Mouse (Mus musculus) lung, postnatal 0 days (tissue): ENCODE measurements around the gene Slc2a4. TPM values are rescaled to one million over a fixed set of nuclear protein-coding genes. Genes with fewer than 3 reads are reported as not detected.
"Not testable (repeated sequence)": the region's sequence is repeated elsewhere in the genome, so short reads cannot be mapped to it uniquely, and the experiment has no call there.

ENCODE experiments used
- ATAC-seq: fragments of 200-750 bp; cut with Nextera tagmentation; 2 replicates; pipeline ENCODE4 v1.8.0; 2017; ENCODE audit warnings: moderate library complexity
- DNase-seq: peaks from one replicate; pipeline ENCODE4 v3.0.0-alpha.2; 2016; ENCODE audit warnings: low spot score
- H3K27ac ChIP-seq: fragments of 300-500 bp; sonication (generic); 2 replicates; pipeline ENCODE4 v1.5.1; 2014; ENCODE audit warnings: antibody characterized with exemption, mild to moderate bottlenecking, low read length, mixed read lengths
- H3K27me3 ChIP-seq: fragments of 300-500 bp; sonication (generic); replicated peaks from 2 replicates; pipeline ENCODE4 v1.6.1; 2014; ENCODE audit warnings: low read length, mixed read lengths; ENCODE audit not compliant: insufficient read depth
- H3K36me3 ChIP-seq: fragments of 300-500 bp; sonication (generic); 2 replicates; pipeline ENCODE4 v1.6.1; 2014; ENCODE audit warnings: low read length, mixed read lengths; ENCODE audit not compliant: insufficient read depth
- H3K4me1 ChIP-seq: fragments of 300-500 bp; sonication (generic); 2 replicates; pipeline ENCODE4 v1.6.1; 2014; ENCODE audit warnings: antibody characterized with exemption, low read depth, low read length, mixed read lengths; ENCODE audit not compliant: insufficient read depth
- H3K4me2 ChIP-seq: fragments of 300-500 bp; sonication (generic); replicated peaks from 2 replicates; pipeline ENCODE4 v1.6.1; 2014; ENCODE audit warnings: low read depth, mild to moderate bottlenecking, low read length, moderate library complexity, mixed read lengths
- H3K4me3 ChIP-seq: fragments of 300-500 bp; sonication (generic); 2 replicates; pipeline ENCODE4 v1.5.1; 2014; ENCODE audit warnings: low read depth, low read length
- H3K9ac ChIP-seq: fragments of 300-500 bp; sonication (generic); replicated peaks from 2 replicates; pipeline ENCODE4 v1.6.1; 2014; ENCODE audit warnings: low read depth, mild to moderate bottlenecking
- H3K9me3 ChIP-seq: fragments of 300-500 bp; sonication (generic); 2 replicates; pipeline ENCODE4 v1.6.1; 2016; ENCODE audit warnings: low read length, mixed read lengths
- CTCF ChIP-seq: IDR thresholded peaks from 2 replicates; pipeline ENCODE4 v1.5.1; 2016; ENCODE audit warnings: antibody characterized with exemption, mild to moderate bottlenecking
- EP300 ChIP-seq: IDR thresholded peaks from 2 replicates; pipeline ENCODE4 v1.6.1; 2016; ENCODE audit warnings: antibody characterized with exemption, mild to moderate bottlenecking, control low read depth
- WGBS: fragments of 180-500 bp; shearing (Covaris S2); extraction: QIAGEN DNeasy Blood & Tissue Kit; methylation state at CpG from one replicate; pipeline ENCODE4 v1.1.7; 2014; 5-methylcytosine and 5-hydroxymethylcytosine counted together
- polyA plus RNA-seq: library from polyadenylated mRNA; unstranded; fragments of >200 nt; fragmentation: Nextera tagmentation; extraction: Ambion mirVana; gene quantifications from 2 replicates; pipeline ENCODE4 v1.2.1, GENCODE M21; 2015

Slc2a4 gene
- polyA plus RNA-seq, 1 experiment from 2014 or later, result 3.7 TPM

- Histone ChIP-seq H3K27me3 (peaks cover 16% of the 10 kb centered on the region), H3K4me1 (no peaks in the 10 kb centered on the region), H3K4me3 (peak overlapping the region; percentile 49), H3K4me2 (peak overlapping the region; percentile 64), H3K9ac (peak overlapping the region; percentile 50), H3K27ac (peak overlapping the region; percentile 87), H3K36me3 (peaks cover 11% of the 10 kb centered on the region), H3K9me3 (no peaks in the 10 kb centered on the region)
- WGBS, result 3% methylated on average over 58 of the region's 59 CpGs
- no peak for TF ChIP-seq EP300
- no peak for TF ChIP-seq CTCF
- ATAC-seq (peak; percentile 63), DNase-seq (peak; percentile 77)
These were observed 18.2 kb upstream of the Slc2a4 start for GRCm38 (mm10) chr11:69966006-69966859.

DNA sequence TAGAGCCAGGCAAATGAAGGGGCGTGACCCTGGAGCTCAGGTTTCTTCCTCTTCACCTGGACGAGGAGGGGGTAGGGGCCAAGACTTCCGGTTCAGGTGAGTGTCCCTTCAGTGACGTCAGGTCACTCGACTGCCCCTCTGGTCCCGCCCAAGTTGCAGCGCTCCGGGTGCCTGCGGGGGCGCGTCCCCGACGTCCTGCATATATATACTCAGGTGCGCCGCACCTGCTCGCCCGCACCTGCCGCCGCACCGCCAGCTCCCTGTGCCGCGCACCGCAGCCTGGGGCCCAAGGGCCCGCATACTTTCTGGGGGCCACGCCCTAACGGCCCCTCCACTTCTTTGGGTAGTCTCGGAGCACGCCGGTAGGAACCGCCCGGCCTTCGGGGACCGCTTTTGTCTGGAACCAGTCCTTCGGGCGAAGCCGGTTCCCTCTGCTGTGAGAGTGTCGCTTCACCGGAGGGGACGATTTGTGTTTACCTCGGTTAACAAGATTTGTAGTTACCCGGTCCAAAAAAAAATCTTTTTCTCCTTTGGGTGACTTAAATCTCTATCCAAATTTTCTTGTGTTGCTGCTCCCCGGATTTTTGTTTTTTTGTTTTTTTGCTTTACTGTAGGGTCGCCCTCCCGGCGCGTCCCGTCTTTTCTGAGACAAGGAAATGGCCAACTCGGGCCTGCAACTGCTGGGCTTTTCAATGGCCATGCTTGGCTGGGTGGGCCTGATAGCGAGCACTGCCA is 17.4 kb upstream of the Slc2a4 start:
- Histone ChIP-seq H3K9ac (peak overlapping the region; percentile 50), H3K27ac (peak overlapping the region; percentile 87), H3K4me2 (peak overlapping the region; percentile 64), H3K36me3 (peaks cover 8% of the 10 kb centered on the region), H3K4me1 (no peaks in the 10 kb centered on the region), H3K9me3 (no peaks in the 10 kb centered on the region), H3K4me3 (peak overlapping the region; percentile 49), H3K27me3 (peaks cover 16% of the 10 kb centered on the region)
- 2% methylated on average over 47 of the region's 49 CpGs for WGBS
- ATAC-seq (peak; percentile 91), DNase-seq (peak; percentile 93)
- TF ChIP-seq EP300 (no peak), CTCF (no peak)

DNA sequence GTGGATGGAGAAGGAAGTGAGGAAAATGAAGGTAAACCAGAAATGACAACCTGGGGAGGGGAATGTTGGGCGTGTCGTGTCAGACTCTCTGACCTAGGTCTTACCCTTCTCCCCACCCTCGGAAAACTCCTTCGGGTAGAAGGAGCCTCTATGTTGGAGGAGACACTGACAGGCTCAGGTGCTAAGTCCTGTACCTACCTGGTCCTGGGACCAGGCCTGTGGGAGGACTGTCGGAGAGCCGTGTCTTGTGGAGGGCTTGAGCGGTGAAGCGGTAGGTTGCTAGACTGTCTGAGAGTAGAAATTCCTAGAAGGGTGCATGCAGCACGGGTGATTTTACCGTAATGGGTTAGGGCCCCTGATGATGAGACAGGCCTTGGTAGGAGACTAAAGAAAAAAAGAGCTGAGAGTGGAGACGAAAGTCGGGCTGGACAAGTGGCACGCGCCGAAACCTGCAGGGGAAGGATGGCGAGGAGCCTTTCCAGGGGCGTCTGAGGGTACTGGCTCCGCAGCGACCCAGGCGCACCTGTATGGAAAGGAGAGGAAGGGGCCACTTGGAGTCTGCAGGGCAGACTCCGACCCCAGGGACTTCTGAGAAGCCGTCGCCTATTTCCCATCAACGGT is 16.8 kb upstream of the Slc2a4 start, which contains the start of gene Cldn7:
Gene Cldn7, plus strand, starts transcription at position 130 of the 621 bp plus-strand sequence.
- Histone ChIP-seq H3K4me3 (peak within 1 kb of the TSS; percentile 49), H3K9me3 (no peaks in the 10 kb centered on the region), H3K36me3 (peaks cover 7% of the 10 kb centered on the region; the same call in 1 of the 2 replicates), H3K9ac (peak within 1 kb of the TSS; percentile 50), H3K4me1 (no peaks in the 10 kb centered on the region), H3K27ac (peak within 1 kb of the TSS; percentile 87), H3K4me2 (peak within 1 kb of the TSS; percentile 64), H3K27me3 (peaks cover 16% of the 10 kb centered on the region)
- TF ChIP-seq CTCF (no peak), EP300 (no peak)
- 0 out of 2 replicates have a peak, but pooled peaks have one; percentile 13 for ATAC-seq
- 9% methylated on average over 23 of the region's 24 CpGs for WGBS
- no peak for DNase-seq

DNA sequence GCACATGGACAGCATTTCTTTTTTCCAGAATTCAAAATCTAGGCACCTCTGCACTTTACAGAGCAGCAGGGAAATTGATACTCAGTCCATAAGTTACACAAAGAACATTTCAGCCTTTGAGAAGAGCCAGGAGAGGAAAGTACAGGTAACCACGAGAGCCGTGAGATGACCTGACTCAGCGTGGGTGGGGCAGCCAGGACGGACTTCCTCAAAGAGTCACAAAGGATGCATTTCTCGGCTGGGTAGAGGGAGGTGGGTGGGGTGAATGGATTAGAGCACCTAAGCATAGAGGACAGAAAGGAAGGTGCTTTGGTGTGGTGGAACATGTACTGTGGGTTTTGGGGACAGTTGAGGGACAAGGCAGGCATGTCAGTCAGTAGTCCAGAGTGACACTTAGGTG is 13.9 kb upstream of the Slc2a4 start:
- Histone ChIP-seq H3K27me3 (peaks cover 16% of the 10 kb centered on the region), H3K4me3 (no peak overlapping the region), H3K27ac (no peak overlapping the region), H3K9ac (no peak overlapping the region), H3K4me1 (no peaks in the 10 kb centered on the region), H3K4me2 (no peak overlapping the region), H3K36me3 (no peaks in the 10 kb centered on the region), H3K9me3 (no peaks in the 10 kb centered on the region)
- no peak for DNase-seq
- 32% methylated on average over 5 of the region's 5 CpGs for WGBS
- ATAC-seq, result no peak
- no peak for TF ChIP-seq EP300
- TF ChIP-seq CTCF, result no peak

GRCm38 (mm10) chr11:69960616-69961015 is 12.6 kb upstream of the Slc2a4 start:
- Histone ChIP-seq H3K9me3 (no peaks in the 10 kb centered on the region), H3K9ac (no peak overlapping the region), H3K36me3 (no peaks in the 10 kb centered on the region), H3K4me3 (no peak overlapping the region), H3K27ac (no peak overlapping the region), H3K27me3 (peaks cover 10% of the 10 kb centered on the region), H3K4me2 (no peak overlapping the region), H3K4me1 (no peaks in the 10 kb centered on the region)
- ATAC-seq (no peak), DNase-seq (no peak)
- WGBS, result 26% methylated on average over 5 of the region's 5 CpGs
- TF ChIP-seq EP300 (no peak), CTCF (peak; percentile 67)

- peak; percentile 32 for TF ChIP-seq CTCF
- TF ChIP-seq EP300, result no peak
- no peak overlapping the region for H3K27ac ChIP-seq
- no peaks in the 10 kb centered on the region for H3K27me3 ChIP-seq
- H3K9ac ChIP-seq, result no peak overlapping the region
- no peak for ATAC-seq
- no peak overlapping the region for H3K4me3 ChIP-seq
- no peak for DNase-seq
- 78% methylated on average over 1 of the region's 1 CpGs for WGBS
- H3K4me1 ChIP-seq, result no peaks in the 10 kb centered on the region
- H3K36me3 ChIP-seq, result no peaks in the 10 kb centered on the region
- no peak overlapping the region for H3K4me2 ChIP-seq
- H3K9me3 ChIP-seq, result no peaks in the 10 kb centered on the region
These were observed 8.2 kb upstream of the Slc2a4 start for GRCm38 (mm10) chr11:69956218-69956617.

DNA sequence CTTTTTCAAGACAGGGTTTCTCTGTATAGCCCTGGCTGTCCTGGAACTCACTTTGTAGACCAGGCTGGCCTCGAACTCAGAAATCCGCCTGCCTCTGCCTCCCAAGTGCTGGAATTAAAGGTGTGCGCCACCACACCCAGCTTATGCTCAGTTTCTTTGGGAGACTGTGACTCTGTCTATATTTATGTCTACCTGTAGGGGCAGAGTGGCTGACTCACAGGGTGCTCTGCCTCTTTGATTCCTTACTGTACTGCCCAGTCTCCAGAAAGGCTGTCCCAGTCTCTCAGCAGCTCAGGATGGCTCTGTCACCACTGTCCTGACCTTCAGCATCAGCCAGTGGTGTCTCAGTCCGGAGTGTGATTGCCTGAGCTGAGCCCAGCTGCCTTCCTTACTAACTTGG is 7.6 kb upstream of the Slc2a4 start:
- H3K27ac ChIP-seq, H3K9me3 ChIP-seq, H3K4me2 ChIP-seq, H3K4me1 ChIP-seq, H3K27me3 ChIP-seq, DNase-seq, H3K9ac ChIP-seq, H3K4me3 ChIP-seq, H3K36me3 ChIP-seq, ATAC-seq: not testable (repeated sequence)
- WGBS, result 56% methylated on average over 2 of the region's 4 CpGs
